Mouse (Mus musculus) gastrocnemius, postnatal 10 days (tissue): Measurements from ENCODE around the gene Asf1b. TPM values are rescaled to one million over a fixed set of nuclear protein-coding genes. Genes with fewer than 3 reads are reported as not detected.

ENCODE experiments used
- microRNA-seq, 2 experiments: library from miRNA; unstranded; fragments of <30 nt; microRNA quantifications; one replicate each; pipeline ENCODE4 v1.2.0; 2021
- total RNA-seq, 2 experiments: library from RNA; stranded (reverse); gene quantifications; 2 replicates each; pipeline ENCODE4 v1.2.3; 2021

Gene Asf1b
- total RNA-seq, 2 experiments from 2014 or later = 6.5 to 7.3 TPM

Small RNA genes lying within 50 kb of the gene (microRNA-seq; reads per million reads assigned to microRNA genes)
- gene Gm44330 (0 reads per million in 2 experiments), gene Gm44450 (0 reads per million in 2 experiments), gene Mir1199 (0 to 0.50 reads per million in 2 experiments), gene Mir8111 (1.5 to 2.2 reads per million in 2 experiments)

Other genes starting within 250 kb of the Asf1b start
- gene Ddx39, start 240.3 kb upstream of the Asf1b start, total RNA-seq = 10 to 100 TPM; 19.4 to 20.6 TPM
- gene Adgre5, start 214.2 kb upstream of the Asf1b start, total RNA-seq = 10 to 100 TPM; 40.6 to 59.8 TPM
- gene Adgrl1, start 55.4 kb upstream of the Asf1b start, total RNA-seq = 10 to 100 TPM; 19.6 to 25.2 TPM
- gene Gm10644, start 302 bp upstream of the Asf1b start, total RNA-seq = under 1 TPM in 1 of 2 experiments, not detected in 1; 0.32 TPM
- 100 to 1,000 TPM; 490 to 518 TPM for gene Prkaca, start 17.5 kb downstream of the Asf1b start, total RNA-seq
- 10 to 100 TPM; 24.8 to 30.3 TPM for gene Samd1, start 42.2 kb downstream of the Asf1b start, total RNA-seq
- gene 1700067K01Rik, start 46.0 kb downstream of the Asf1b start, total RNA-seq = under 1 TPM in 1 of 2 experiments, not detected in 1; 0.47 TPM
- gene 2210011C24Rik, start 56.7 kb downstream of the Asf1b start, total RNA-seq = 1 to 10 TPM; 1.7 to 2.0 TPM
- gene Palm3, start 66.0 kb downstream of the Asf1b start, total RNA-seq = 1 to 10 TPM in 1 of 2 experiments, under 1 TPM in 1; 0.99 to 1.1 TPM
- under 1 TPM; 0.84 to 0.87 TPM for gene Il27ra, start 87.1 kb downstream of the Asf1b start, total RNA-seq
- not detected for gene Rln3, start 89.5 kb downstream of the Asf1b start, total RNA-seq
- 1 to 10 TPM; 1.6 to 1.9 TPM for gene Gm10643, start 109.6 kb downstream of the Asf1b start, total RNA-seq
- 1 to 10 TPM; 5.2 to 8.2 TPM for gene Rfx1, start 111.3 kb downstream of the Asf1b start, total RNA-seq
- 10 to 100 TPM in 1 of 2 experiments, 1 to 10 TPM in 1; 9.5 to 11.2 TPM for gene Dcaf15, start 149.3 kb downstream of the Asf1b start, total RNA-seq
- 1 to 10 TPM in 1 of 2 experiments, under 1 TPM in 1; 0.14 to 2.4 TPM for gene Podnl1, start 170.5 kb downstream of the Asf1b start, total RNA-seq
- gene Cc2d1a, start 192.4 kb downstream of the Asf1b start, total RNA-seq = 10 to 100 TPM; 12.5 to 13.9 TPM
- gene 4930432K21Rik, start 192.5 kb downstream of the Asf1b start, total RNA-seq = under 1 TPM; 0.32 to 0.54 TPM
- 1 to 10 TPM; 1.4 to 2.4 TPM for gene Nanos3, start 229.7 kb downstream of the Asf1b start, total RNA-seq